Comparison of ENCODE assay signal across 18 mouse cellular contexts in the genomic region with DNA sequence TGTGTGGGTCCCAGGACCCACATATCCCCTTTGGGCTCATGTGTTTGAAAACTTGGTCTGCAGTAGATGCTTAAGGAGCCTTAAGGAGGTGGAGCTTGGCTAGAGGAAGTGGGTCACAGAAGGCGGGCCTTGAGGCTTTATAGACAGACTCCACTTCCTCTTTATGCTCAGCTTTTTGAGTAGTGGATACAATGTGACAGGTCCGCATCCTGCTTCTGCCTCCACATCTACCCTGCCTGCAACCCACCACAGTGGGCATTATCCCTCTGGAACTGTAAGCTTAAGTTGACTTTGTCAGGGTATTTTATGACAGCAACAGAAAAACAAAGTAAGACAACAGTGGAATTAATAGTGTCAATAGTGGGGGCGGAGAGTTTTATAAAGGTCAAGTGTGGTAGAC. TPM values are rescaled to one million over a fixed set of nuclear protein-coding genes. Genes with fewer than 3 reads are reported as not detected.
DNase-seq lines count a peak whose midpoint lies in the region; ATAC-seq lines count a peak whose summit lies in the region.
"Had no signal": no experiment of that assay in that cellular context is flagged by ENCODE, and none has a peak within 500 bp of the region (broad histone marks: within the 10 kb centered on the region; RNA-seq: fewer than 3 reads in every experiment).

No protein-coding gene starts in this region.

- DNase-seq in midbrain, embryonic 11.5 days (ENCODE audit: low spot score, missing footprints): peak; percentile 26
- peak; percentile 44 for DNase-seq in T-cell, adult 2 months (ENCODE audit: low spot score)
- DNase-seq in thymus, postnatal 4 days: peak; percentile 62
- DNase-seq in layer of hippocampus, postnatal 10 days (ENCODE audit: low spot score in 2 of 2): no peak
- no peak for DNase-seq in urinary bladder, postnatal 4 days (ENCODE audit: low spot score in 2 of 2)
- no peak for DNase-seq in limb, embryonic 10.5 days (ENCODE audit: low spot score)
- DNase-seq: adrenal gland, postnatal 14 days; cerebellum, postnatal 10 days; heart, adult 2 months; lung, postnatal 14 days; right cerebral cortex, postnatal 4 days had no signal

- H3K4me2 ChIP-seq in midbrain, embryonic 11.5 days: no peak overlapping the region
- no peak overlapping the region for H3K4me2 ChIP-seq in midbrain, embryonic 13.5 days (replicated peaks)
- H3K4me2 ChIP-seq: embryonic facial prominence, embryonic 15.5 days; kidney, embryonic 15.5 days; neural tube, embryonic 12.5 days had no signal

- H3K4me3 ChIP-seq in midbrain, embryonic 11.5 days (ENCODE audit: low read depth, low read length): no peak overlapping the region
- no peak overlapping the region for H3K4me3 ChIP-seq in midbrain, embryonic 13.5 days (replicated peaks)
- H3K4me3 ChIP-seq in megakaryocyte, embryonic 14.5 days (replicated peaks): peak overlapping the region; percentile 83
- H3K4me3 ChIP-seq in limb, embryonic 10.5 days: no peak overlapping the region
- H3K4me3 ChIP-seq: embryonic facial prominence, embryonic 15.5 days; heart, adult 2 months; kidney, embryonic 15.5 days; neural tube, embryonic 12.5 days had no signal

- peaks cover 4% of the 10 kb centered on the region for H3K4me1 ChIP-seq in midbrain, embryonic 11.5 days (ENCODE audit: control insufficient read depth, insufficient read depth, low read length)
- peaks cover 5% of the 10 kb centered on the region for H3K4me1 ChIP-seq in midbrain, embryonic 13.5 days (replicated peaks)
- peaks cover 55% of the 10 kb centered on the region for H3K4me1 ChIP-seq in megakaryocyte, embryonic 14.5 days
- H3K4me1 ChIP-seq in limb, embryonic 10.5 days: peaks cover 6% of the 10 kb centered on the region

- 88% methylated on average over 3 of the region's 3 CpGs for WGBS in midbrain, embryonic 11.5 days
- WGBS in midbrain, embryonic 13.5 days: 87% methylated on average over 3 of the region's 3 CpGs
- 80% methylated on average over 3 of the region's 3 CpGs for WGBS in limb, embryonic 10.5 days

- no peaks in the 10 kb centered on the region for H3K36me3 ChIP-seq in midbrain, embryonic 11.5 days (ENCODE audit: control insufficient read depth, insufficient read depth, low read length)
- H3K36me3 ChIP-seq in midbrain, embryonic 13.5 days: no peaks in the 10 kb centered on the region
- H3K36me3 ChIP-seq in megakaryocyte, embryonic 14.5 days (replicated peaks; ENCODE audit: low read length): peaks cover under 1% of the 10 kb centered on the region
- no peaks in the 10 kb centered on the region for H3K36me3 ChIP-seq in limb, embryonic 10.5 days
- H3K36me3 ChIP-seq: embryonic facial prominence, embryonic 15.5 days; kidney, embryonic 15.5 days; neural tube, embryonic 12.5 days had no signal

- no peak overlapping the region for H3K27ac ChIP-seq in midbrain, embryonic 11.5 days (ENCODE audit: low read depth, low read length)
- H3K27ac ChIP-seq in midbrain, embryonic 13.5 days: no peak overlapping the region
- no peak overlapping the region for H3K27ac ChIP-seq in limb, embryonic 10.5 days
- H3K27ac ChIP-seq: embryonic facial prominence, embryonic 15.5 days; heart, adult 2 months; kidney, embryonic 15.5 days; neural tube, embryonic 12.5 days had no signal

- no peak for ATAC-seq in midbrain, embryonic 11.5 days (ENCODE audit: low FRiP score)
- ATAC-seq in midbrain, embryonic 13.5 days: no peak

- no peaks in the 10 kb centered on the region for H3K9me3 ChIP-seq in midbrain, embryonic 11.5 days (ENCODE audit: control insufficient read depth, low read length)
- no peaks in the 10 kb centered on the region for H3K9me3 ChIP-seq in midbrain, embryonic 13.5 days
- no peaks in the 10 kb centered on the region for H3K9me3 ChIP-seq in megakaryocyte, embryonic 14.5 days
- H3K9me3 ChIP-seq in limb, embryonic 10.5 days (replicated peaks): no peaks in the 10 kb centered on the region
- H3K9me3 ChIP-seq: embryonic facial prominence, embryonic 15.5 days; kidney, embryonic 15.5 days; neural tube, embryonic 12.5 days had no signal

- H3K27me3 ChIP-seq in midbrain, embryonic 11.5 days (ENCODE audit: control insufficient read depth, insufficient read depth, low read length): no peaks in the 10 kb centered on the region
- 0 out of 2 replicates have a peak, but pooled peaks cover 3% of the 10 kb centered on the region for H3K27me3 ChIP-seq in midbrain, embryonic 13.5 days
- H3K27me3 ChIP-seq in megakaryocyte, embryonic 14.5 days (replicated peaks): peaks cover 6% of the 10 kb centered on the region
- H3K27me3 ChIP-seq in limb, embryonic 10.5 days (ENCODE audit: low read depth, poor library complexity, severe bottlenecking): no peaks in the 10 kb centered on the region
- H3K27me3 ChIP-seq: embryonic facial prominence, embryonic 15.5 days; kidney, embryonic 15.5 days; neural tube, embryonic 12.5 days had no signal

- H3K9ac ChIP-seq in midbrain, embryonic 11.5 days (ENCODE audit: low read length): no peak overlapping the region
- no peak overlapping the region for H3K9ac ChIP-seq in midbrain, embryonic 13.5 days (replicated peaks)
- H3K9ac ChIP-seq: embryonic facial prominence, embryonic 15.5 days; kidney, embryonic 15.5 days; neural tube, embryonic 12.5 days had no signal

RNA-seq across cellular contexts. Expression of gene Psmg3, which starts 4.0 kb away (rescaled TPM):
- polyA plus RNA-seq in midbrain, embryonic 11.5 days (2014; fragmentation: Nextera tagmentation; extraction: Ambion mirVana): 72.2 and 81.2 TPM in 2 replicates
- polyA plus RNA-seq in midbrain, embryonic 13.5 days (2015; fragmentation: Nextera tagmentation; extraction: Ambion mirVana): 78.6 and 81.9 TPM in 2 replicates
- 8.5 and 30.7 TPM in 2 replicates for polyA plus RNA-seq in megakaryocyte, embryonic 14.5 days (2012; ENCODE audit: insufficient read depth, low replicate concordance)
- total RNA-seq in layer of hippocampus, postnatal 10 days (2021): 10 to 100 TPM; 16.1 to 23.2 TPM
- polyA plus RNA-seq in limb, embryonic 10.5 days (2016; fragmentation: Nextera tagmentation; extraction: Ambion mirVana): 89.9 and 116 TPM in 2 replicates

RNA-seq across cellular contexts. Expression of gene Gm26938, which starts 4.5 kb away (rescaled TPM):
- not detected in 2 replicates for polyA plus RNA-seq in midbrain, embryonic 11.5 days (2014; fragmentation: Nextera tagmentation; extraction: Ambion mirVana)
- not detected in 2 replicates for polyA plus RNA-seq in midbrain, embryonic 13.5 days (2015; fragmentation: Nextera tagmentation; extraction: Ambion mirVana)
- polyA plus RNA-seq in megakaryocyte, embryonic 14.5 days (2012; ENCODE audit: insufficient read depth, low replicate concordance): not detected in 2 replicates
- not detected for total RNA-seq in layer of hippocampus, postnatal 10 days (2021)
- polyA plus RNA-seq in limb, embryonic 10.5 days (2016; fragmentation: Nextera tagmentation; extraction: Ambion mirVana): not detected in 2 replicates
- total RNA-seq: adrenal gland, postnatal 14 days; heart, adult 2 months; left cerebral cortex, postnatal 36 days had no signal
- polyA plus RNA-seq: embryonic facial prominence, embryonic 15.5 days; heart, adult 2 months; hindbrain, embryonic 11.5 days; kidney, embryonic 15.5 days; neural tube, embryonic 12.5 days had no signal

RNA-seq across cellular contexts. Expression of gene Tmem184a, which starts 11.0 kb away (rescaled TPM):
- 0.60 and 0.86 TPM in 2 replicates for polyA plus RNA-seq in midbrain, embryonic 11.5 days (2014; fragmentation: Nextera tagmentation; extraction: Ambion mirVana)
- polyA plus RNA-seq in midbrain, embryonic 13.5 days (2015; fragmentation: Nextera tagmentation; extraction: Ambion mirVana): 0.19 and 0.35 TPM in 2 replicates
- 4.6 and 27.1 TPM in 2 replicates for polyA plus RNA-seq in megakaryocyte, embryonic 14.5 days (2012; ENCODE audit: insufficient read depth, low replicate concordance)
- total RNA-seq in layer of hippocampus, postnatal 10 days (2021): under 1 TPM in 1 of 2 experiments, not detected in 1; 0.85 TPM
- polyA plus RNA-seq in limb, embryonic 10.5 days (2016; fragmentation: Nextera tagmentation; extraction: Ambion mirVana): 2.1 and 2.2 TPM in 2 replicates

RNA-seq across cellular contexts. Expression of gene Mafk, which starts 39.4 kb away (rescaled TPM):
- polyA plus RNA-seq in midbrain, embryonic 11.5 days (2014; fragmentation: Nextera tagmentation; extraction: Ambion mirVana): 5.0 and 5.1 TPM in 2 replicates
- 15.4 TPM in 2 replicates for polyA plus RNA-seq in midbrain, embryonic 13.5 days (2015; fragmentation: Nextera tagmentation; extraction: Ambion mirVana)
- polyA plus RNA-seq in megakaryocyte, embryonic 14.5 days (2012; ENCODE audit: insufficient read depth, low replicate concordance): 26.5 and 40.1 TPM in 2 replicates
- total RNA-seq in layer of hippocampus, postnatal 10 days (2021): 10 to 100 TPM; 10.3 to 10.4 TPM
- 7.1 and 8.1 TPM in 2 replicates for polyA plus RNA-seq in limb, embryonic 10.5 days (2016; fragmentation: Nextera tagmentation; extraction: Ambion mirVana)

RNA-seq across cellular contexts. Expression of gene Ints1, which starts 55.3 kb away (rescaled TPM):
- 23.8 and 26.3 TPM in 2 replicates for polyA plus RNA-seq in midbrain, embryonic 11.5 days (2014; fragmentation: Nextera tagmentation; extraction: Ambion mirVana)
- polyA plus RNA-seq in midbrain, embryonic 13.5 days (2015; fragmentation: Nextera tagmentation; extraction: Ambion mirVana): 24.0 and 28.9 TPM in 2 replicates
- polyA plus RNA-seq in megakaryocyte, embryonic 14.5 days (2012; ENCODE audit: insufficient read depth, low replicate concordance): 42.9 and 56.6 TPM in 2 replicates
- total RNA-seq in layer of hippocampus, postnatal 10 days (2021): 10 to 100 TPM; 91.7 to 93.3 TPM
- polyA plus RNA-seq in limb, embryonic 10.5 days (2016; fragmentation: Nextera tagmentation; extraction: Ambion mirVana): 42.5 and 43.7 TPM in 2 replicates

Comparison
In these comparisons a context has a peak if more than half of its experiments do, and no peak if none do; other contexts are left out.
1. DNase-seq: peak in midbrain, embryonic 11.5 days (single experiment), T-cell, adult 2 months (single experiment) and thymus, postnatal 4 days (single experiment); none in layer of hippocampus, postnatal 10 days (0 of 2), urinary bladder, postnatal 4 days (0 of 2) and limb, embryonic 10.5 days (single experiment).